Mouse (Mus musculus) liver, adult 2 months (tissue): ENCODE measurements around the gene Pemt.

Source experiments
- CTCF ChIP-seq: fragments of 200-500 bp; IDR thresholded peaks from 2 replicates; pipeline ENCODE4 v1.5.1; 2011; ENCODE audit warnings: low read depth, low read length, control low read depth
- POLR2A ChIP-seq: fragments of 200-500 bp; IDR thresholded peaks from 2 replicates; pipeline ENCODE4 v1.6.1; 2011; ENCODE audit warnings: low read length, control low read depth; ENCODE audit not compliant: insufficient read depth; ENCODE audit errors: extremely low read depth

DNA sequence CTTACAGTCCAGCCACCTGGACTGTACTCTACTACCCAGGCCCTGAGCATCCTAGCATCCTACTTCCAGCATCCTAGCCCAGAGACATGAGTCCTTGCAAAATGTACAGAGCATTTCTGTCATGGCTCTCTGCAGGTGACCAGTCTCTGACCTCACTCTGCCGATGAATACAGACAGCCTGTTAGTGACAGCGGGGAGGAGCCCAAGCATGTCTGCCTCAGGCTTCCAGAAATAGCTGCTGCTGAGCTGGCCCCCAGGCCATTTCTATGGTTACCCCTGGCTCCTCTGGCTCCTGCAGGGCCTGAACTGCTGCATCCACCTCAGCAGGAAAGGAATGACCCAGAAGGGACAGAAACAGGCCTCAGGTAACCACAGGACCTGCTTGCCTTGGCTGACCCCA is 74.6 kb downstream of the Pemt start:
- TF ChIP-seq POLR2A (no peak), CTCF (no peak)
